Mouse (Mus musculus): ENCODE data around the gene Gm49383.
A peak's percentile ranks its signal among the peaks of the same experiment; 100 is the strongest.
"Not testable (repeated sequence)": the region's sequence is repeated elsewhere in the genome, so short reads cannot be mapped to it uniquely, and the experiment has no call there.

Gene Gm49383

GRCm38 (mm10) chr12:69167656-69168460 lies 29.0 kb downstream of the Gm49383 start:
- DNase-seq (ENCODE audit: extremely low read depth, low read depth, low spot score), result no peak

GRCm38 (mm10) chr12:69166861-69167581 lies 29.9 kb downstream of the Gm49383 start:
- DNase-seq (ENCODE audit: extremely low read depth, low read depth, low spot score), result not testable (repeated sequence)

DNA sequence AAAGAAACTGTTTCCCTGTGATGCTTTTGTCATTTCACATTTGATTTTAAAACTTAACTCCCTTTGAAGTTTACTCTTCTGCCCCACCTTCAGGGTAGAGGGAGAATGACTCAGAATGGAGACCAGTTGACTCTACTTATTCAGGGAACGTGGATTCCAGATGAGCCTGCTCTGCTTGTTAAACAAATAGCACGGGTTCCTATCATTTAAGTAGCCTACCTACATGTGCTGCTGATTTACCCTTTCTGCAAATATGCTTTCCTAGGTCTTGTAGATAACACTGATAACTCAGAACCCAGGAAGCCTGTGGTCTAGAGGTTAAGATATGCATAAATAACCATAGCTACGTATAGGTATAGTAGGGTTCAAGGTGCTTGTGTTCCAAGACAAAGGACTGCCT lies 32.0 kb downstream of the Gm49383 start:
- no peak for DNase-seq (ENCODE audit: extremely low read depth, low read depth, low spot score)

DNA sequence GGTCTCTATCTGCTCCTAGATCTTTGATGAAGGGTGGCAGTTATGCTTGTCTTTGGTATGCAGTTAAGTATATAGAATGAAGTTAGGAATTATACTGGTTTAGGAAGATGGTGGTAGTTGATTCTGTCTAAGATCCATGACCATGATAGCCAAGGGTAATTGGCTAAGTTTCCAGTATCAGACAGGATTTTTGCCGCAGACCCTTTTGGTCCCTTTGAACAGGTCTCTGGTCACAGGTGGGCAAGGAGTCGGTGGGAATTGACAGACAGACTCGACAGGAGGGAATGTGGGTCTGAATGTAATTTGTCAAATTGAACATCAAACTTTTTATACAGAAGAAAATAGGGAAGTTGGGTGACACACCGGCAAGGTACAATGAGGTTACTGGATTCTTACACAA lies 33.3 kb downstream of the Gm49383 start:
- DNase-seq (ENCODE audit: extremely low read depth, low read depth, low spot score), result not testable (repeated sequence)

GRCm38 (mm10) chr12:69160677-69161076 lies 36.2 kb downstream of the Gm49383 start:
- not testable (repeated sequence) for DNase-seq (ENCODE audit: extremely low read depth, low read depth, low spot score)

DNA sequence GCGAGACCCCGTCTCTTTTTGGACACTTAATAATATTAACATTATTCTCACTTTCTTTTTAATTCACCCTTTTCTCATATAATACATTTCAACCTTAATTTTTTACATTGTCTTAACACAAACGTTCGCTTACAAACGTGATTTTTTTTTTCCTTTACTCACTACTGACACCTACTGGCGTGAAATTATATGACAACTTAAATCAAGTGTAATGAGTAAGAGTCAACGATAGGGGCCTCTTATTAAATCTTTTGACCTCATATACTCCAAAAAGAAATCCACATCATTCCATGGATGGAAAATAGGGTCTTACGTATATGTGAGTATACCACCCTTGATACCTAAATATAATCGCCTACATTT lies 37.3 kb downstream of the Gm49383 start:
- no peak for DNase-seq (ENCODE audit: extremely low read depth, low read depth, low spot score)

GRCm38 (mm10) chr12:69158765-69159577 lies 37.9 kb downstream of the Gm49383 start, which contains the start of gene Rps29:
Gene Rps29, minus strand, starts transcription at chr12:69159186.
- peak; percentile 87 for DNase-seq (ENCODE audit: extremely low read depth, low read depth, low spot score)

DNA sequence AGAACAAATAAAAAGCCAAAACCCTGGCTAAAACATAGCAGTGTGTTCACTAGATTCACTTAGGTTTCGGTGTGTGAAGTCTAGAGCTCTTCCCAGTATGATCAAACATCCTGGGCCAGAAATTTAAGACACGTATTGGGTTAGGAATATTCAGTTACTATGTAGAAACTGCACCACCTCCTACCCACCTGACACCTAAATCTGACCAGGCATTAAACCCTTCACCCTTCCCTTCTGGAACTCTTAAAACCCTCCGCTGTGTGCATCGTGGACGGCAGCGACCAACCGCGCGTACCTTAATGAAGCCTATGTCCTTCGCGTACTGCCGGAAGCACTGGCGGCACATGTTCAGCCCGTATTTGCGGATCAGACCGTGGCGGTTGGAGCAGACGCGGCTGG lies 38.5 kb downstream of the Gm49383 start:
- no peak for DNase-seq (ENCODE audit: extremely low read depth, low read depth, low spot score)

DNA sequence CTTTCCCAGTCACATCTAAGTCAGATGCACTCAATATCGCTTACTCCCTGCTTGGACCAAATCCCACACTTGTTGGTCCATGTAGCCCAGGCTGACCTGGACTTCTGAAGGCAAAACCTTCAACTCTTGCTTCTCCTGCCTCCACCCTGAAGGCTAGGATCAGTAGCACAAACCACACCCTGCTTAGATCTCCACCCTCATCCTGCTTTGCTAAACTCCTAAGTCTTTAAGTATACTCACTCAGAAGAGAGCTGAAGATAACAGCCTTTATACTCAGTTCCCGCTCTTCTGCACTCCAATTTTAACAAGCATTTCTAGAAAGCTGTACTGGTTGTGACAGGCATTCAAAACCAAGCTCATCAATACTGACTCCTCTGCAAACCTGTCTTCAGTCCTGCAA lies 39.8 kb downstream of the Gm49383 start:
- DNase-seq (ENCODE audit: extremely low read depth, low read depth, low spot score), result no peak

DNA sequence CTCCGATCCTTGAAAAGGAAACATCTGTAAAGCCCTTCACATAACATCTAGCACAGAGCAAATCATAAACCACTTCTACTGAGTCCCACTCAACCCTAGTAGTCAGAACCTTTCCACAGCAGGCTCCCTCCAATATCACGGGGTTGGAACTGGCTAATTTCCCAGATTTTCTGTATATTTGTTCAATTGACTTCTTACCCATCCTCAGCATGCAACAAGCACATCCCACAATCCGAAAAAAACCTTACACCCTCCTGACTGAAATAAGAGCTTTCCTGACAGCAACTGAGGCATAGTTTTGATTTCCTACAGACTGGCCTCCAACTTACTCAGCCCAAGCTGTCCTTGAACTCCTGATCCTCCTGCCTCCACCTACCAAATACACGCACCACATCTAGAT lies 40.5 kb downstream of the Gm49383 start:
- no peak for DNase-seq (ENCODE audit: extremely low read depth, low read depth, low spot score)

GRCm38 (mm10) chr12:69155923-69156322 lies 41.0 kb downstream of the Gm49383 start:
- DNase-seq (ENCODE audit: extremely low read depth, low read depth, low spot score), result no peak

GRCm38 (mm10) chr12:69150049-69150448 lies 46.9 kb downstream of the Gm49383 start:
- DNase-seq (ENCODE audit: extremely low read depth, low read depth, low spot score), result no peak

DNA sequence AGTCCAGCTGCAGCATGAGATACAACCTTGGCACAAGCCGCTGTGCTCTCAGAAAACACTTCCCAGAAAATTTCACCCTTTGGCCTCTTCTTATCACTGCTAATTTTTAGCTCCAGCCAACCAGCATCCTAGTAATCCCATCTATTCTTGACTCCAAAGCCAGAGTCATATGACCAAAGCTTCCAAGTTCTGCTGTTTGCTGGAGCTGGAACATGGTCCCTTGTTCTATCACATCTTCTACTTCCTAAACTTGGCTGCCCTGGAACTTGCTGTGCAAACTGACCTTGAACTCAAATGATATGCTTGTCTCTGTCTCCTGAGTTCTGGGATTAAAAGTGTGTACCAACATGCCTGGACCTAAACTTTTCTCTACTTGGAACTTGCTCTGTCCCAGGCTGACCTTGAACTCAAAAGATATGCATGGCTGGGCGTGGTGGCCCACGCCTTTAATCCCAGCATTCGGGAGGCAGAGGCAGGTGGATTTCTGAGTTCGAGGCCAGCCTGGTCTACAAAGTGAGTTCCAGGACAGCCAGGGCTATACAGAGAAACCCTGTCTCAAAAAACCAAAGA lies 49.7 kb downstream of the Gm49383 start:
- no peak for DNase-seq (ENCODE audit: extremely low read depth, low read depth, low spot score)

GRCm38 (mm10) chr12:69143460-69143859 lies 53.4 kb downstream of the Gm49383 start:
- DNase-seq (ENCODE audit: extremely low read depth, low read depth, low spot score), result no peak

- no peak for DNase-seq (ENCODE audit: extremely low read depth, low read depth, low spot score)
These were observed 57.1 kb downstream of the Gm49383 start for GRCm38 (mm10) chr12:69139841-69140240.

- no peak for DNase-seq (ENCODE audit: extremely low read depth, low read depth, low spot score)
These were observed 57.7 kb downstream of the Gm49383 start for GRCm38 (mm10) chr12:69139201-69139600.
